Mouse (Mus musculus) ZHBTc4 (cell line): Measurements from ENCODE around the gene Negr1.

Source experiments
- DNase-seq: peaks from one replicate; pipeline ENCODE4 v3.0.0-alpha.2; 2011; ENCODE audit warnings: low read depth, low spot score

Negr1 gene

GRCm38 (mm10) chr3:156796061-156796691 lies 234.6 kb downstream of the Negr1 start:
- DNase-seq, result no peak

- no peak for DNase-seq
These were observed 237.6 kb downstream of the Negr1 start for GRCm38 (mm10) chr3:156799228-156799627.

GRCm38 (mm10) chr3:156809836-156810235 lies 248.2 kb downstream of the Negr1 start:
- DNase-seq, result no peak

GRCm38 (mm10) chr3:156816938-156817337 lies 255.3 kb downstream of the Negr1 start:
- DNase-seq, result no peak

GRCm38 (mm10) chr3:156817452-156817851 lies 255.9 kb downstream of the Negr1 start:
- DNase-seq, result no peak

- DNase-seq, result no peak
These were observed 261.4 kb downstream of the Negr1 start for GRCm38 (mm10) chr3:156823039-156823438.

GRCm38 (mm10) chr3:156833920-156834319 lies 272.3 kb downstream of the Negr1 start:
- no peak for DNase-seq

- no peak for DNase-seq
These were observed 277.0 kb downstream of the Negr1 start for GRCm38 (mm10) chr3:156838550-156838949.

GRCm38 (mm10) chr3:156848385-156848784 lies 286.8 kb downstream of the Negr1 start:
- DNase-seq, result no peak

- no peak for DNase-seq
These were observed 290.3 kb downstream of the Negr1 start for GRCm38 (mm10) chr3:156851921-156852320.

GRCm38 (mm10) chr3:156870239-156870921 lies 308.8 kb downstream of the Negr1 start:
- no peak for DNase-seq

- no peak for DNase-seq
These were observed 309.3 kb downstream of the Negr1 start for GRCm38 (mm10) chr3:156870922-156871257.

- DNase-seq, result peak; percentile 38
These were observed 310.1 kb downstream of the Negr1 start for GRCm38 (mm10) chr3:156871641-156872196.

GRCm38 (mm10) chr3:156876551-156876950 lies 315.0 kb downstream of the Negr1 start:
- DNase-seq, result no peak

- no peak for DNase-seq
These were observed 320.5 kb downstream of the Negr1 start for GRCm38 (mm10) chr3:156882129-156882528.

GRCm38 (mm10) chr3:156883873-156884272 lies 322.3 kb downstream of the Negr1 start:
- DNase-seq, result no peak

GRCm38 (mm10) chr3:156885689-156886088 lies 324.1 kb downstream of the Negr1 start:
- DNase-seq, result no peak

GRCm38 (mm10) chr3:156886915-156887314 lies 325.3 kb downstream of the Negr1 start:
- DNase-seq, result no peak

GRCm38 (mm10) chr3:156890986-156891385 lies 329.4 kb downstream of the Negr1 start:
- DNase-seq, result no peak

GRCm38 (mm10) chr3:156895322-156895721 lies 333.7 kb downstream of the Negr1 start:
- no peak for DNase-seq

- DNase-seq, result no peak
These were observed 334.5 kb downstream of the Negr1 start for GRCm38 (mm10) chr3:156896106-156896505.

GRCm38 (mm10) chr3:156896552-156896951 lies 335.0 kb downstream of the Negr1 start:
- no peak for DNase-seq

- no peak for DNase-seq
These were observed 339.5 kb downstream of the Negr1 start for GRCm38 (mm10) chr3:156901140-156901539.
